Mouse (Mus musculus) embryonic facial prominence, embryonic 13.5 days (tissue): ENCODE measurements at regions not wholly inside any gene's neighbourhood (a gene's known extent, or its start where the extent isn't known, plus 50 kb on each side); places are given as distances from the start of the nearest gene placed in this dataset.

ENCODE experiments used
- ATAC-seq: fragments of 200-750 bp; cut with Nextera tagmentation; 2 replicates; pipeline ENCODE4 v1.8.0; 2017; ENCODE audit warnings: low read depth; ENCODE audit not compliant: insufficient number of reproducible peaks, insufficient read depth, low FRiP score, low TSS enrichment
- H3K27ac ChIP-seq: fragments of 300-500 bp; sonication (generic); 2 replicates; pipeline ENCODE4 v1.5.1; 2015; ENCODE audit warnings: moderate library complexity, mild to moderate bottlenecking, inconsistent platforms
- H3K27me3 ChIP-seq: fragments of 300-500 bp; sonication (generic); 2 replicates; pipeline ENCODE4 v1.6.1; 2015; ENCODE audit warnings: mild to moderate bottlenecking, inconsistent platforms
- H3K36me3 ChIP-seq: fragments of 300-500 bp; sonication (generic); 2 replicates; pipeline ENCODE4 v1.6.1; 2015; ENCODE audit warnings: mild to moderate bottlenecking, inconsistent platforms
- H3K4me1 ChIP-seq: fragments of 300-500 bp; sonication (generic); 2 replicates; pipeline ENCODE4 v1.6.1; 2015; ENCODE audit warnings: inconsistent platforms
- H3K4me2 ChIP-seq: fragments of 300-500 bp; sonication (generic); 2 replicates; pipeline ENCODE4 v1.6.1; 2015; ENCODE audit warnings: moderate library complexity, mild to moderate bottlenecking, inconsistent platforms
- H3K4me3 ChIP-seq: fragments of 300-500 bp; sonication (generic); 2 replicates; pipeline ENCODE4 v1.5.1; 2015; ENCODE audit warnings: mild to moderate bottlenecking, inconsistent platforms
- H3K9ac ChIP-seq: fragments of 300-500 bp; sonication (generic); 2 replicates; pipeline ENCODE4 v1.6.1; 2015; ENCODE audit warnings: mild to moderate bottlenecking, inconsistent platforms
- H3K9me3 ChIP-seq: fragments of 300-500 bp; sonication (generic); 2 replicates; pipeline ENCODE4 v1.6.1; 2016; ENCODE audit warnings: inconsistent platforms
- WGBS: fragments of 180-500 bp; shearing (Covaris S2); methylation state at CpG from one replicate; pipeline ENCODE4 v1.1.7; 2015; ENCODE audit warnings: mixed read lengths; 5-methylcytosine and 5-hydroxymethylcytosine counted together

GRCm38 (mm10) chr10:111073851-111074430 is 64.0 kb upstream of the Zdhhc17 start:
- no peaks in the 10 kb centered on the region for H3K9me3 ChIP-seq
- 63% methylated on average over 5 of the region's 5 CpGs for WGBS

GRCm38 (mm10) chr10:111073262-111073661 is 63.3 kb upstream of the Zdhhc17 start:
- Histone ChIP-seq H3K36me3 (no peaks in the 10 kb centered on the region), H3K4me2 (no peak overlapping the region), H3K27me3 (peaks cover 7% of the 10 kb centered on the region; the same call in 1 of the 2 replicates), H3K9ac (no peak overlapping the region), H3K4me3 (no peak overlapping the region), H3K27ac (no peak overlapping the region), H3K4me1 (peaks cover 5% of the 10 kb centered on the region; the same call in 1 of the 2 replicates), H3K9me3 (no peaks in the 10 kb centered on the region)
- no peak for ATAC-seq
- WGBS, result 40% methylated on average over 14 of the region's 14 CpGs

More at GRCm38 (mm10) chr10:111073851-111074430, 64.0 kb upstream of the Zdhhc17 start:
- H3K4me2 ChIP-seq, result no peak overlapping the region
- H3K4me1 ChIP-seq, result peaks cover 5% of the 10 kb centered on the region; the same call in 1 of the 2 replicates
- H3K27ac ChIP-seq, result no peak overlapping the region
- peaks cover 7% of the 10 kb centered on the region; the same call in 1 of the 2 replicates for H3K27me3 ChIP-seq
- no peak overlapping the region for H3K4me3 ChIP-seq
- H3K9ac ChIP-seq, result no peak overlapping the region
- no peak for ATAC-seq
- H3K36me3 ChIP-seq, result no peaks in the 10 kb centered on the region

GRCm38 (mm10) chr10:111072554-111072909 is 62.6 kb upstream of the Zdhhc17 start:
- 60% methylated on average over 2 of the region's 2 CpGs for WGBS
- peaks cover 5% of the 10 kb centered on the region; the same call in 1 of the 2 replicates for H3K4me1 ChIP-seq
- no peak for ATAC-seq

GRCm38 (mm10) chr10:111071805-111072553 is 62.0 kb upstream of the Zdhhc17 start:
- Histone ChIP-seq H3K27ac (no peak overlapping the region), H3K9ac (no peak overlapping the region), H3K4me2 (peak overlapping the region; percentile 14; the same call in 1 of the 2 replicates), H3K27me3 (peaks cover 7% of the 10 kb centered on the region; the same call in 1 of the 2 replicates), H3K4me3 (no peak overlapping the region), H3K9me3 (no peaks in the 10 kb centered on the region), H3K4me1 (peaks cover 5% of the 10 kb centered on the region; the same call in 1 of the 2 replicates), H3K36me3 (no peaks in the 10 kb centered on the region)
- ATAC-seq, result 0 out of 2 replicates have a peak, but pooled peaks have one; percentile 20
- WGBS, result 16% methylated on average over 7 of the region's 11 CpGs

More at GRCm38 (mm10) chr10:111072554-111072909, 62.6 kb upstream of the Zdhhc17 start:
- H3K9ac ChIP-seq, result no peak overlapping the region
- no peaks in the 10 kb centered on the region for H3K36me3 ChIP-seq
- H3K4me3 ChIP-seq, result no peak overlapping the region
- H3K4me2 ChIP-seq, result no peak overlapping the region; the same call in 1 of the 2 replicates
- no peak overlapping the region for H3K27ac ChIP-seq
- H3K9me3 ChIP-seq, result no peaks in the 10 kb centered on the region
- H3K27me3 ChIP-seq, result peaks cover 7% of the 10 kb centered on the region; the same call in 1 of the 2 replicates

GRCm38 (mm10) chr10:111066146-111066545 is 56.2 kb upstream of the Zdhhc17 start:
- Histone ChIP-seq H3K4me1 (no peaks in the 10 kb centered on the region), H3K36me3 (no peaks in the 10 kb centered on the region), H3K4me3 (no peak overlapping the region), H3K27me3 (no peaks in the 10 kb centered on the region), H3K9ac (no peak overlapping the region), H3K9me3 (no peaks in the 10 kb centered on the region), H3K27ac (no peak overlapping the region), H3K4me2 (no peak overlapping the region)
- WGBS, result 63% methylated on average over 11 of the region's 11 CpGs
- no peak for ATAC-seq

GRCm38 (mm10) chr10:111060626-111061025 is 50.7 kb upstream of the Zdhhc17 start:
- no peaks in the 10 kb centered on the region for H3K4me1 ChIP-seq
- no peak overlapping the region for H3K4me2 ChIP-seq
- no peaks in the 10 kb centered on the region for H3K27me3 ChIP-seq
- no peak overlapping the region for H3K27ac ChIP-seq
- no peaks in the 10 kb centered on the region for H3K9me3 ChIP-seq
- 80% methylated on average over 8 of the region's 8 CpGs for WGBS
- no peaks in the 10 kb centered on the region for H3K36me3 ChIP-seq
- H3K9ac ChIP-seq, result no peak overlapping the region
- no peak overlapping the region for H3K4me3 ChIP-seq
- ATAC-seq, result no peak
